Mouse (Mus musculus) c-Kit-positive CD71-positive TER-119-positive erythroid progenitor cells, embryonic 14.5 days (primary cell): ENCODE data around the gene Wnt2.

Experiments
- DNase-seq: peaks from one replicate; pipeline ENCODE4 v3.0.0-alpha.2; 2013; ENCODE audit warnings: low spot score

Gene Wnt2

DNA sequence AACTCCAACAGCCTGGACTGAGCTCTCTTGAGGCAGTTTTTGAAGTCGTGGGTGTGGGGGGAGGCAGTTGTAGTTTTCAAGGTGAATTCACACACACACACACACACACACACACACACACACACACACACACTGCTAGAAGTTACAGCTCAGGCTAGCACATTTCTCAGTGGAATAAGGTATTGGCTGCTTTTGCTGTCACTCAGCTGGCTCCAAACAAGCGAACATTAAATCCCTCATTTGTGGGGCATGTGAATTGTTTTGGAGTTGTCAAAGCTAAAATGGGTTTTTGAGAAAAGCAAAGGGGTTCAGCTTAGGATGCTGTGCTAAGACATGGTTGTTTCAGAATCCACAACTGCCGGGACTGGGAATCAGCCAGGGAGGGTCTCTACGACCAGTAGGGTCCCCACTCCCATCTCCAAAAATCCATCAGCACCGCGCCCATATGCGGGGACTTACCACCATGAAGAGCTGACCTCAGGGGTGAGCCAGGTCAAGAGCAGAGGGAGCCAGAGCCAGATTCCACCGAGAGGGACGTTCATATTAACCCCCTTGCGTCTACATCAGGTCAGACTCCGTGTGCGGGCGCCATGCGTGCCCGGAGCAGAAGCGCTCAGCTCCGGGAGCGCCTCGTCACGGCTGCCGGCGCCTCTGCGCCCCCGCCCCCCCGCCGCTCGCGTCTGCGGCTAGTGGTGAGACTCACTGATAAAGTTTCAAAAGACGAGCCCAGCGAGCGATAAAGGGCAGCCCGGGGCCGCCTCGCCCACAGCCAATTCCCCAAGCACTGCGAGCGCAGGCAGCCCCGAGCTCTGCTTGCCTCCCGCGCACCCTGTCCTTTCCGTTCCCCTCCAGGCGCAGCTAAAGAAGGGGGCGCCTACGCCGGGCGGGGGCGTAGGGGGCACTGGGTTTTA, at the start of gene Wnt2:
Gene Wnt2, minus strand, starts transcription at position 840 of the 911 bp plus-strand sequence.
- DNase-seq: peak; percentile 21

DNA sequence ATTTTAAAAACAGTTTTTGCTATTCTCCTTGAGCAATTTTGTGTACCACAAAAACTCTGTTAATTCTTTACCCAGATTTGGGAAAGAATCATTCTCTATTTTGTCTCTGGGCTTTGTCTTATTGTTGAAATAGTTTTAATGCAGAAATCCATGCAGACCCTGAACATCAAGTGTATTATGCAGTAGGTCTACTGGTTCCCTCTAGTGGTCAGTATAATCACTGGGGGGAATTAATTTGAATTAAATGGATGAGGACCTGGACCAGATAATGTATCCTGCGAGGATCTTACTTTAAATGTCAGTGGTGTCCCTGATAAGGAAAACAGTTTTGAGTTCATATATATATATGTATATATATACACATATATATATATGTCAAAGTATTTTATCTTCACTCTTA, 48.2 kb upstream of the Wnt2 start:
- no peak for DNase-seq

DNA sequence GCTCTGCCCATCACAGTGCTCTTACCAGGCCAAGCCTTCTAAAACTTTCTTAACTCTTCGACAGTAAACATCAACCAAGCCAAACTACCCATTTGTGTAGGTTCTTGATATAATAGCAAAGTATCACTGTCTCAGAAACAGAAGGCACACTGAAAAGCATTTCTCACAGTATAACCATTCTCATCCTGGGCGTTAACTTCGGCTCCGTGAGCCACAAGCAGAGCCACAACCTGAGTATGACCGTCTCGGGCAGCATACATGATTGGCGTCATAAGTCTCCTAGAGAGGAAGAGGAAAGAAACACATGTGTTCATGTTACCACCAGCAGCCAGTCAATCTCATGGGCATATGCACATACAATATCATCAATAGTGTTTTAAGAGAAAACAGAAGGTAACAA, 46.6 kb upstream of the Wnt2 start:
- no peak for DNase-seq

DNA sequence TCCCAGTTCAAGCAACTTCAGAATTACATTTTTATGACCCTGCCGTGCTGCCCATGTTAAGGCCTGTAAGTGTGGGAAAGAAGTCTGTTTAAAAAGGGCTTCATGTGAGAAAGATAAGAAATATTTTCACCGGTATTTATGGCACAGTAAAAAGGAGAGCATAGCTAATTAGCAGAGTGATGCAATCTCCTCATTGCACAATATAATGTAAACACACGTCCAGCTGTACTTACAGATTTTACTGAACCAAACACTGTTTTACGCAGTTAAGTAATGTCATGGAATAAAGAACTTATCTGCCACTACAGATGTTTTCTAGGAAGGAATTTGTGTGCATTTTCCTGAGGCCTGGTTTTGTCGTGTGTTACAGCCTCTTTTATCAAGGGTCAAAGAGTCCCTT, 46.2 kb upstream of the Wnt2 start:
- no peak for DNase-seq

DNA sequence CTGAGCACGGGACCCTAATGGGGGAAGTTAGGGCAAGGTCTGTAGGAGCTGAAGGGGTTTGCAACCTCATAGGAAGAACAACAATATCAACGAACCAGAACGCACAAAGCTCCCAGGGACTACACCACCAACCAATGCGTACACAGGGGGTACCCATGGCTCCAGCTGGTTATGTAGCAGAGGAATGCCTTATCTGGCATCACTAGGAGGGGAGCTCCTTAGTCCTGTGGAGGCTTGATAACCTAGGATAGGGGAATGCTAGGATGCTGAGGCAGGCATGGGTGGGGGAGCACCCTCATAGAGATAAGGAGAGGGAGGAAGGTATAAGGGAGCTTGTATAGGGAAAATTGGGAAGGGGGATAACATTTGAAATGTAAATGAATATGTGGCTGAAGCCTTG, 27.5 kb upstream of the Wnt2 start:
- DNase-seq: no peak

DNA sequence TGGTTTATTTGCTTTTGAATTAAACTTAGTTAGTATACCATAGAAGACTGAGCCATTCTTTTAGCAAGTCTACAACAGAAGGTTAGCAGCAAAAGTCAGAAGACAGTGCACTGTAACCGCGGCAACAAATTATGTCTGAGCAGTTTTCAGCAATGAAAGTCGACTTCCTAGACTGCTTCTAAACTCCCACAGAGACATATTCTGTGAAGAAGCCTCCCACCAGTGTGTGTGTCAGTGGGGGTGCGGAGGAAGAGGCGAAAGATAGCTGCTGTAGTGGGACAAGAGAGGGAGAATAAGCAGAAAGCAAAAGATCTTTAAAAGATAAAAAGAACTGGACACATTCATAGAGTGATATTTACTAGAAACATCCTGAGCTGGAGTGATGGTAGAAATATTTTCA, 21.3 kb upstream of the Wnt2 start:
- DNase-seq: no peak

DNA sequence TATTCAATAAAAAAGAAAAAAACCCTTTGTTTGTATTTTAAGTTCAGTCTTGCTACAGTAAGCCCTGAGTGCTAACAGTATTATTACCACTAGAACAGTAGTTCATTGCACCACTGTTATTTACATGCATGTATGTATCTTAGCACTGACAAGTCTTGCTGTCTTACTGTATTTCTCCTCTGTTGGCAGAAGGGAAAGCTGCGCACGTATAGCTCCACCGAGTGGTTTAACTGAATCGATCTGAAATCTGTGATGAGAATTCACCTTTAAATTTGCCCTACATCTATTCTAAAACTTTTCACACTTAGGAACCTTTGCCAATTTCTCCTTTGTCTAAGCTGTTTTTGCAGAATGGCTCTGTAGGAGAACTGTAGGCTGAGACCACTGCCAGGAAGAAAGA, 13.9 kb upstream of the Wnt2 start:
- DNase-seq: no peak

DNA sequence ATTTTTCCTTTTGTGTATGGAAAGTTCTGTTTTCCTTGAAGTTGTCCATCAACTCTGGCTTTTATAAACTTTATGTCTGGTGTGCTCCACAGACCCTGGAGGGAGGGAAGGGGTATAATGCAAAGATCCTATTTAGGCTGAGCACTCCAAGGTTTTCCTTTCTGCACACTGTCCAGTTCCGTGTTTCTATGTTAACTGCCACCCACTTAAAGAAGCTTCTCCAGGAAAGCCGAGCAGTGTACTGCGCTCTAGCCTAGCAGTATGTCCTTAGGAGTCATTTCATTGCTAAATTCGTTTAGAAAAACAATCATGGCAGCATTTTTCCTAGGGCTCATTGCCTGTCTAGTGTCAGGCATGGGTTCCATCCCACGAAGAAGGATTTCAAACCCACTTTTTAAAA, 12.8 kb upstream of the Wnt2 start:
- no peak for DNase-seq

DNA sequence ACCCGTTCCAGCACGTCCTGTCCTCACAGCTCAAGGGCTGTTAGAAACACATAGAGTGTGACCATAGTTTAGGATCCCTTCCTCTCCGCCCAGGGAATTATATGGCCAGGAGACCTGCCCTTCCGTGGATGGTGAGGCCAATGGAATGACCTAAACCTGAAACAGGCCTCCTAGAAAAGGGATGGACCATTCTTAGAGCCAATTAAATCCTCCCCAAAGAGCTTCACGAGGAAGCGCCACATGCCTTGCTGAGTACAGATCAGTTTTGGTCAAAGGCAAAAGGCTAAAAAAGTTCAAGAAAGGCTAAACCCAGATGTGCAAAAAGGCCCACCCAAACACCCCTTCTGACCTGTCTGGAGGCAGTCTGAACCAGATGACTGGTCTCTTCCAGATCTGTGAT, 1.9 kb upstream of the Wnt2 start:
- DNase-seq: no peak

DNA sequence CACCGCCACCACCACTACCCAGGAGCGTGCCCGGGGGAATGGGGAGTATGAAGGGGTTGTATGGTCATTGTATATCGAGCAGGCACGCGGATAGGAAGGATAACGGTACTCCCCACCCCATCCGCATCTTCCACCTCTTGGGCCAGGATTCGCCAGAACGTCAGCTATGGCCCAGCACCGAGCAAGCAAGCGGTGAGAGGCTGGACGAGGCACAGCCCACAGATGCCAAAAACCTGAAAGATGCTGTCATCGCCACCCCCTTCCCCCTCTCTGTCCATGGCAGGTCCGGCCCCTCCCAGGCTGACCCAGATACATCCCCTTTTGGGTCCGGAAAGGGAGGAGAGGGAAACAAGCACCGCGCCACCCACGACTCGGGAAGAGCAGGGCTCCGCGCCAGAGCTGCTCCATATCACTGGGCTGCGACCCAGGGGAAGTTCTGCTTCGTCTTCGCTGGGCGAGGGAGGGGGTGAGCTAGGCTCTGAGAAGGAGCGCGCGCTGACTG, 1.2 kb upstream of the Wnt2 start:
- no peak for DNase-seq

DNA sequence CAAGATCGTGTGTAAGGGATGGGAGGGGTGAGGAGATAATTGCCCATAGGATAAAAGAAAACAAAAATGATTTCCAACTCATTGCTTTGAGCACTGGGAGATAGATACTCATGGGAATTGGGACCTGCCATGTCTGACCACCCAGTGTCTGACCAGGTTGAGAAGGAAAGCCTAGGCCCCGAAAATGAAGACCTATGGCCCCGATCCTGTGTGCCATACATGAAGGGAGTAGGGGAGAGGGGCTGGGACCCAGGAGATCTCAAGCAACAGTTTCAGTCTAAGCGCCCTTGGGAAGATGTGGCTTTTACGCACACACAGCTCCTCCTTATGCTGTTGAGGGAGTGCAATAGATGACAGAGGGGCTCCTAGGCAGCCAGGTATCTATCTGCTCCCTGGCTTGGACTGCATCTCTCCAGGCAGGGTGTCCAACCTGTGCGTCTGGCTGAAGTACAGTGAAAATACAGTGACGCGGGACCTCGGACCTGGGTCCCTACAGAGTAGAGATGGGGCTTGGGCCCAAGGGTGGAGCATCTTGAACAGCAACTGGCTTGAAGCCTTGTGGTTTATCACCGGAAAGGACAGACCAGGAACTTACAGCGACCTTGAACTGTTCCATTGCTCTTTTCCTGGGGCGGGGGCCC, 603 bp upstream of the Wnt2 start:
- no peak for DNase-seq

DNA sequence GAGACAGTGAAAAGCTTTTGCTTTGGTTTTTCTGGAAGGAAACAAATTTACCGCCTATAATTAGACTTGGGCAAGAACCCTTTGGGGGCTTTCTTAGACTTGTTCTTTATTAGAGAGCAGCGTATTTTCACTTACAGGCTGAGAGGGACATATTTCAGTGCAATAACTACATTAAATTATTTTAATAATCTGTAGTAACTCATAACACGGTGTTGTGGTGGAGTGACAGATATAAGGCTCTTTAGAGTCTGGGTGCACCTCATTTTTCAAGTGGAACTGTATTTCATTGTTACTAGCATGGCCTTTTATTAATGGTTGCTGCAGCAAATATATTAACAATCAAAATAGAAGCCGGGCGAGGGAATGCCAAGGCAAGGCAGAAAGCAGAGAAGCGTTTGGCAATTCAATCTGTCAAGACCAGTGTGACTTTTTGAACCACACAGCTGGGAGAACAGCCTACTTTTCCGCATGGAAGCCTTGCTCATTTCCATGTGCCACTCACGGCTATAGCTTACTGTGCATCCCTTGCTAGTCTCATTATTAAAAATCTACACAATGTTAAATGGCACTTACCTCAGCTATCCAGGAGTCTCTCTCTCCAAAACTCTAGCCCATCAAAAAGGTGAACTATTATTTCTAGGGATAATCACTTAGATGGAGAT, 6.1 kb downstream of the Wnt2 start:
- DNase-seq: no peak

DNA sequence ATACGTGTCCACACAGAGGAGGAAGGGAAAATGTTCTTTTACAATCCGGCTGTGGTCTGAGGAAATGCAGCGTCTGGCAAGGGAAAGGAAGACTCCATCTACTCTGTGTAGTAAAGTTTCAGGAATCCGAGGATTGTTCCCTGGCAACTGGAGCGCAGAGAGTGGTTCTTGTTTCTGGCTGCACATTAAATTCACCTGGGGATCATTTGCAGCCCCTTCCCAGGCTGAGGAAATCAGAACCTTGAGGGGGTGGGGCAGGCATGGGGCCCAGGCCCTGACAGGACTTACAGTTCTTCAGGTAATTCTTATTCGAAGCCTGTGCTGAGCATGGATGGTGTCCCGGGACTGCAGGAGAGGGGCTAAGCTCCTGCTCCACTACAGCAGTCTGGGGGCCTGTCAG, 17.0 kb downstream of the Wnt2 start:
- DNase-seq: no peak

DNA sequence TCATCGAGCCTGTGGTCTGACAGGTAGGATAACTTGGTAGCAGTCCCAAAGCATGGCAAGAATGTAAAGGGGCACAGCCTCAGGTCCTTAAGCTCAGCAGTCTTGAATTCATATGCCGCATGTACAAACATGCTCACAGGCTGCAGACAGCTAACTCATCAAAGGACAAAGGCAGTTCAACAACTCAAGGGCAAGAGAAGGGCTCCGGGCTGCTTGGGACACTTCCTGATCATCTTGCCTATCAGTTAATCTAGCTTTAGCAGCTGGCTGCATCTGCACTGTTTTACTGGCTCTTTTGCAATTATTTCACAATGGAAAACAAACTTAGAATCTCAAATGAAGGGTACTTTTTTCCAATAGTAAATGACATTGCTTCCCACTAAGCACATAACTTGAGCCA, 23.0 kb downstream of the Wnt2 start:
- DNase-seq: no peak

DNA sequence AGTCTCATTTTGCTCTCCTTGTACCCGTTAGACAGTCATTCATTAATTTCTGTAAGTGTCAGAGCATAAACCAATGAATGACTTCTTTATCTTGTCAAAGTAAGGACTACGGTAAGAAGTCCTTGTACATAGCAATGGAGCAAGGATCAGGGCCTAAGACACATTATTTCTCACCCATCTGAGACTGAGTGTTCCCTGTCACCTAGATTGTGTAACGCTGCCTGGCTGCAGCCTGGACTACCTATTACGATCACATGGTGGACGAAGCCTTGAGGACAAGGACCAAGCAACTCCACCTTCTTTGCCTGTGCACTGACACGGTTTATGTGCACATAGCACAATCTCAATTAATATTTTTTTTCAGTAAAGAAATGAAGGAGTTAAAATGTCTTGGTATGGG, 28.3 kb downstream of the Wnt2 start:
- no peak for DNase-seq

DNA sequence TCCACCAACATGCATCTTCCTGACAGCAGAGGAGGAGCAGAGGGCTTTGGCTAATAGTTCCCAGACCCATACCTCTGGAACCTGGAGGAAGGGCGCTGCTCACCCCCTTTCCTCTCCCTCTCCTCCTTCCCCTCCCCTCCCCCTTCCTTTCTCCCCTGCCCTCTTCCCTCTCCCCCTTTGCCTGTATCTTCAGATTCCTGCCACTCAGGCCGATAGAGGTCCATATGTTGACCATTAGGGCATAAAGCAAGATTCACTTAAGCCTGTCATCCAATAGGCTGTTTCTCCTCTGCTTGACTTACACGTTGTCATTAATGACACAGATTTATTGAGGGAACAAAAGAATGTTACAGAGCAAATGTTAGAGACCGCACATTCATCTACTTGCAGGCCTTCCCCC, 31.9 kb downstream of the Wnt2 start:
- DNase-seq: no peak

DNA sequence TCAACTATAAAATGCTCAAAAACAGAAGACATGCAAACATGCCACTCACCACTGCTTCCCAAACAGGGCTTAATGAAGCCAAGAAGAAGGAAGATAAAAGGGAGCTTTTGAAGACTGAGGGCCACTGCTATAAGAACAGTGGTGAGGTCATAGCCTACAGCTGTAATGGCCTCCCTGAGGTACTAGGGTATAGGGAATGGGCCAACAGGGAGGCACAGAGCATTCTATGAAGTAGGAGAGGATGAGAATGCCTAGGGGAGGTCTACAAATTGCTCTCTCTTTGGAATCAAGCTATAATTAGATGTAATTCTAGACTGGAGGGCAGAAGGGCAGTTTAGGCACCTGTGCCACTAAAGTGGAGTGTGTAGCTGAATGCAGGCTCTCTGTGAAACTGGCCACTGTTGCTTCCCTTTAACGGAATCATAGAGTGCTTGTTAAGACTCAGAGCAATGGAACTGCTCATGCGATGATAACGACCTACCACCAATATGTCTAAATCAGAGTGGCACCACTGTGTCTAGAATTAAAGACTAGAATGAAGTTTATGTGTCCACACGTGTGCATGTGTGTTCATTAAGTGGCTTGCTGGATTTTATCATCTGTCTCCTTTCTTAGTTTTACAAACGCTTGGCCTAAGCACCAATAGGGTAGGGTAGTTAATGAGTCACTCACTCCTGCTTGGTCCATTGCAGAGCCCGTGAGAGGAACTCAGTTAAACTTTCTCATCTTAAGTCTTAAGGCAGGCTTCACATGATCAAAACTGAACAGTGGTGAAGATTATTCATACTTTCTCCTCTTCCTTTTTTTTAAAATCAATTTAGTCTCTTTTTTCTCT, 35.2 kb downstream of the Wnt2 start:
- no peak for DNase-seq

DNA sequence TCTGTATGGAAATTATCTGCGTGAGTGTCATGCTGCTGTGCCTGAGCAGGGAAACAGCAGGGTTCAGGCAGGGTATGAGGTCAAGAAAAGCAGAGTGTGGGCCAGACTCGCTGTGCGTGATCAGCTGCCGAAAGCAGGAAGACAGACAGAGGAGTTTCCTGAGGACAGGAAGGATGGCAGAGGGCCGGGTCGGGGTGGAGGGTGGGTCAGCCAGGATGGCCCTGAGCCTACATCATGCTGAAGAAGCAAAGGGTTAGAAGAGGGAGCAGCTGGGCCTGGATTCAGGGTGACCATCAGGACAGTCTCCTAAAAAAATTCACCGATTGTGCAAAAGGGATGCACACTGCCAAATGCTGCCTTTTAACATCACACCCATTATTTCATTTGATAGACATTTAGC, 38.8 kb downstream of the Wnt2 start:
- no peak for DNase-seq

DNA sequence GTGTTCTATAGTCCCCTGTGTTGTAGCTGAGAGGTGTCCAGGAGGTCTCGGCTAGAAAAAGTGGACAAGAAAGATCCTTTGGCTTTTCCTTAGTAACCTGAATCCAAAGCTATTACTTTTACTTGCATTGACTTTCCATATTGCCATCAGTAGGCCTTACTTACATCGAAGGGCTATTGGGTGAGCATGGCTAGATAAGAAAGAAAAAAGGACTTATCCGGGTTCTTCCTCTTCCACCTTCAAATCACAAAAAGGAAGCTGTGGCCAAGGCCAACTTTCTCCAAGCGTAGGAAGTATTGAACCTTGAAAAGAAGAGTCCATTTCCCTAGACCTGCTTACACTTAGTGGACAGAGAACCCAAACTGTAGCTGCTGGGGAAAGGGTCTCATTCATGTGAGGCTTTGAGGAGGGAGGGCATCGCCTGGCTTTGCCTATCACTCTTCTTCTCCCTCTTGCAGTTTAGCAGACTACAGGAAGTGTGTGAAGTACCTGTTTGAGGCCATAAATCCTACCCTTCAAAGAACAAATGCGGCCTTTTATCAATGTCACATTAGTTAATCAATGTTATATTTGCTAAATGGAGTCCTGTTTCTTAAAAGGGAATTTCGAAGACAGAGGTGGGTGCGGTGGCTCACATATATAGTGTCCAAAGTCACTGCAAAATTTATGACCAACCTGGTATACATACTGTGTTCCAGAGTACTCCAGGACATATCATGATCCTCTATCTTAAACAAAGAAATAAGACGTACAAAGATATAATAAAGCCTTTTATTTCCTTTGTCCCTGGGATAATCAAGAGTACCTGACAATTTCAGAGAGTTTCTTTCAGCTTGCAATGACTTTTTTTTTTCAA, 40.0 kb downstream of the Wnt2 start:
- no peak for DNase-seq

DNA sequence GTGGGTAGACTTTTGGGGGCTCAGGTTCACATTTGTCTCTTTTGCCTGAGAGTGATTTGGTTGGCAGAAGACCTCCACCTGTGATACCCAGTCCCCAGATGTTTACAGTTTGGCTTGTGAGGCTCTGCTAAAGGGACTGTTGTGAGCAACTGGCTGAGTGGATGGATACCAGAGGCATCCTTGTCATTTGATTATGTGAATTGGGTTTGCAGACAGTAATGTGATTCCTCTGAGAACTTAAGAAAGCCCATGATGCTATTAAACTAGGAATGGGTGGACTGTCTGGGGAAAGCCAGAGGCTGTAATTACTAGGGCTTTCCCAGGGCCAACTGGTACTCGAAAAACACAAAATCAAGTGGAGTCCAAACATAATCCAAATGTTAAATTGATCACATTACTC, 51.0 kb downstream of the Wnt2 start:
- no peak for DNase-seq

DNA sequence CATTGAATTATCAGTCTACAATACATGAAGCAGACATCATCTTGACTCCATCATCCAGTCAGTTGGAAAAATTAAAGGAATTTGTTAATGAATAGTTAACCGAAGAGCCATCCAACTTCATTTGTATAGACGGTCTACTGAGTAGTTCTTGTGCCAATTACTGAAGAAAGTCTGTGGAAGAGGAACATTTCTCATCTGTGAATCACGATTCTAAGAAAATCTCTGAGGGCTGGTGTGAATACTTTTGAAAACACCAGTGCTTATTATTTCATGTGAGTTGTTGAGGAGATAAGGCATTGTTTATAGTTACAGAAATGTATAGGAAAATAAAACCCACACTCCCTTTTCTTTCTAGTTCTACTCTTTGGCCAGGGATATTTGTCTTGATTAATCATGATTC, 51.5 kb downstream of the Wnt2 start:
- no peak for DNase-seq
